Mouse (Mus musculus) embryonic fibroblast, embryonic 13.5 days (primary cell): ENCODE data around the gene Txnip.

Experiments used
- CTCF ChIP-seq: IDR thresholded peaks from 2 replicates; pipeline ENCODE4 v1.5.1; 2011; ENCODE audit warnings: mild to moderate bottlenecking, control low read depth, low read length, moderate library complexity, borderline replicate concordance; ENCODE audit not compliant: insufficient read depth
- POLR2A ChIP-seq: IDR thresholded peaks from 2 replicates; pipeline ENCODE4 v1.6.1; 2011; ENCODE audit warnings: low read depth, mild to moderate bottlenecking, control low read depth, low read length, moderate library complexity

DNA sequence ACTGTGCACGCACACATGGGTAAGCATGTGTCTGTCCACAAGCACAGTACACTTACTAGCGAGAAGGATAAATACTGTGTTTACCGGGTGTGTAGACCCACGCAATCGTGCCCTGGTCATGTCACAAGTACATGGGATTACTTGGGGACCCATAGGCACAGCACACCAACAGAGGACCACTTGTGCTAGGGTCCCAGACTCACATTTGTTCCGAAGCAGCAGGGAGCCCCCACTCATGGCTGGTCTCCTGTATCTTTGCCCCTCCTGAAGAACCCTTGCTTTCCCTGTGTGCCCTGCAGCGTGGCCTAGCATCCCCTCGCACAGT lies 41.3 kb downstream of the Txnip start:
- TF ChIP-seq POLR2A (no peak), CTCF (no peak)
